Mouse (Mus musculus) stomach, embryonic 14.5 days (tissue): ENCODE measurements around the gene Kcnd3. TPM values are rescaled to one million over a fixed set of nuclear protein-coding genes. Genes with fewer than 3 reads are reported as not detected.

Experiments used
- ATAC-seq: fragments of 200-750 bp; cut with Nextera tagmentation; 2 replicates; pipeline ENCODE4 v1.8.0; 2017; ENCODE audit warnings: low read depth, moderate TSS enrichment; ENCODE audit not compliant: insufficient number of reproducible peaks, insufficient read depth, low FRiP score
- H3K27ac ChIP-seq: fragments of 300-500 bp; sonication (generic); 2 replicates; pipeline ENCODE4 v1.5.1; 2014; ENCODE audit warnings: mild to moderate bottlenecking, low read length, moderate library complexity, mixed read lengths
- H3K27me3 ChIP-seq: fragments of 300-500 bp; sonication (generic); 2 replicates; pipeline ENCODE4 v1.6.1; 2014; ENCODE audit warnings: low read length, control low read depth, mixed read lengths; ENCODE audit not compliant: control insufficient read depth, insufficient read depth
- H3K36me3 ChIP-seq: fragments of 300-500 bp; sonication (generic); 2 replicates; pipeline ENCODE4 v1.6.1; 2014; ENCODE audit warnings: mild to moderate bottlenecking, control low read depth, low read length, moderate library complexity, mixed read lengths; ENCODE audit not compliant: control insufficient read depth, insufficient read depth
- H3K4me1 ChIP-seq: fragments of 300-500 bp; sonication (generic); 2 replicates; pipeline ENCODE4 v1.6.1; 2014; ENCODE audit warnings: low read length, control low read depth, mixed read lengths; ENCODE audit not compliant: control insufficient read depth, insufficient read depth
- H3K4me2 ChIP-seq: fragments of 300-500 bp; sonication (generic); replicated peaks from 2 replicates; pipeline ENCODE4 v1.6.1; 2014; ENCODE audit warnings: low read depth, low read length, control low read depth
- H3K4me3 ChIP-seq: fragments of 300-500 bp; sonication (generic); 2 replicates; pipeline ENCODE4 v1.5.1; 2014; ENCODE audit warnings: low read depth, low read length, control low read depth
- H3K9ac ChIP-seq: fragments of 300-500 bp; sonication (generic); replicated peaks from 2 replicates; pipeline ENCODE4 v1.6.1; 2014; ENCODE audit warnings: low read depth, mild to moderate bottlenecking, control low read depth, low read length, moderate library complexity, mixed read lengths
- H3K9me3 ChIP-seq: fragments of 300-500 bp; sonication (generic); 2 replicates; pipeline ENCODE4 v1.6.1; 2016; ENCODE audit warnings: low read depth, low read length, control low read depth; ENCODE audit not compliant: control insufficient read depth
- WGBS: fragments of 180-500 bp; shearing (Covaris S2); extraction: QIAGEN DNeasy Blood & Tissue Kit; methylation state at CpG from one replicate; pipeline ENCODE4 v1.1.7; 2014; 5-methylcytosine and 5-hydroxymethylcytosine counted together
- polyA plus RNA-seq: library from polyadenylated mRNA; unstranded; fragments of >200 nt; fragmentation: Nextera tagmentation; extraction: Ambion mirVana; gene quantifications from 2 replicates; pipeline ENCODE4 v1.2.1, GENCODE M21; 2014

Kcnd3 gene
- polyA plus RNA-seq, 1 experiment from 2014 or later: 14.4 TPM

- no peaks in the 10 kb centered on the region for H3K9me3 ChIP-seq
- no peak for ATAC-seq
- 79% methylated on average over 4 of the region's 4 CpGs for WGBS
These were observed 40.4 kb upstream of the Kcnd3 start for GRCm38 (mm10) chr3:105411776-105412175.

GRCm38 (mm10) chr3:105412229-105412628 lies 39.9 kb upstream of the Kcnd3 start:
- ATAC-seq: no peak
- H3K27ac ChIP-seq: no peak overlapping the region
- H3K4me3 ChIP-seq: no peak overlapping the region
- H3K4me1 ChIP-seq: no peaks in the 10 kb centered on the region
- no peak overlapping the region for H3K9ac ChIP-seq
- 84% methylated on average over 2 of the region's 2 CpGs for WGBS
- no peak overlapping the region for H3K4me2 ChIP-seq
- H3K36me3 ChIP-seq: no peaks in the 10 kb centered on the region
- no peaks in the 10 kb centered on the region for H3K9me3 ChIP-seq
- H3K27me3 ChIP-seq: no peaks in the 10 kb centered on the region

More at GRCm38 (mm10) chr3:105411776-105412175, 40.4 kb upstream of the Kcnd3 start:
- no peaks in the 10 kb centered on the region for H3K4me1 ChIP-seq
- no peaks in the 10 kb centered on the region for H3K27me3 ChIP-seq
- H3K9ac ChIP-seq: no peak overlapping the region
- no peak overlapping the region for H3K4me3 ChIP-seq
- H3K4me2 ChIP-seq: no peak overlapping the region
- H3K27ac ChIP-seq: no peak overlapping the region
- no peaks in the 10 kb centered on the region for H3K36me3 ChIP-seq

GRCm38 (mm10) chr3:105412681-105413080 lies 39.4 kb upstream of the Kcnd3 start:
- ATAC-seq: no peak
- H3K27me3 ChIP-seq: no peaks in the 10 kb centered on the region
- no peak overlapping the region for H3K4me3 ChIP-seq
- no peaks in the 10 kb centered on the region for H3K36me3 ChIP-seq
- H3K4me2 ChIP-seq: no peak overlapping the region
- no peak overlapping the region for H3K9ac ChIP-seq
- no peak overlapping the region for H3K27ac ChIP-seq
- no peaks in the 10 kb centered on the region for H3K4me1 ChIP-seq
- no peaks in the 10 kb centered on the region for H3K9me3 ChIP-seq

- no peaks in the 10 kb centered on the region for H3K27me3 ChIP-seq
- H3K4me3 ChIP-seq: no peak overlapping the region
- WGBS: 78% methylated on average over 1 of the region's 1 CpGs
- H3K9me3 ChIP-seq: no peaks in the 10 kb centered on the region
- H3K36me3 ChIP-seq: no peaks in the 10 kb centered on the region
- H3K4me2 ChIP-seq: no peak overlapping the region
- H3K9ac ChIP-seq: no peak overlapping the region
- no peak overlapping the region for H3K27ac ChIP-seq
- ATAC-seq: no peak
- no peaks in the 10 kb centered on the region for H3K4me1 ChIP-seq
These were observed 33.7 kb upstream of the Kcnd3 start for GRCm38 (mm10) chr3:105418441-105418840.

- Histone ChIP-seq H3K27ac (no peak overlapping the region), H3K9ac (no peak overlapping the region), H3K4me1 (no peaks in the 10 kb centered on the region), H3K9me3 (no peaks in the 10 kb centered on the region), H3K4me2 (no peak overlapping the region), H3K36me3 (no peaks in the 10 kb centered on the region), H3K4me3 (no peak overlapping the region), H3K27me3 (no peaks in the 10 kb centered on the region)
- no peak for ATAC-seq
These were observed 29.7 kb upstream of the Kcnd3 start for GRCm38 (mm10) chr3:105422391-105422790.

- Histone ChIP-seq H3K36me3 (no peaks in the 10 kb centered on the region), H3K9ac (no peak overlapping the region), H3K4me1 (no peaks in the 10 kb centered on the region), H3K27ac (no peak overlapping the region), H3K9me3 (no peaks in the 10 kb centered on the region), H3K4me2 (no peak overlapping the region), H3K27me3 (no peaks in the 10 kb centered on the region), H3K4me3 (no peak overlapping the region)
- 54% methylated on average over 4 of the region's 4 CpGs for WGBS
- ATAC-seq: no peak
These were observed 28.7 kb upstream of the Kcnd3 start for GRCm38 (mm10) chr3:105423427-105423826.

GRCm38 (mm10) chr3:105428586-105428985 lies 23.5 kb upstream of the Kcnd3 start:
- Histone ChIP-seq H3K9me3 (no peaks in the 10 kb centered on the region), H3K9ac (no peak overlapping the region), H3K36me3 (no peaks in the 10 kb centered on the region), H3K4me1 (no peaks in the 10 kb centered on the region), H3K4me2 (no peak overlapping the region), H3K27me3 (no peaks in the 10 kb centered on the region), H3K27ac (no peak overlapping the region), H3K4me3 (no peak overlapping the region)
- ATAC-seq: no peak

GRCm38 (mm10) chr3:105436383-105436782 lies 15.7 kb upstream of the Kcnd3 start:
- Histone ChIP-seq H3K27ac (no peak overlapping the region), H3K27me3 (no peaks in the 10 kb centered on the region), H3K36me3 (no peaks in the 10 kb centered on the region), H3K9me3 (no peaks in the 10 kb centered on the region), H3K9ac (no peak overlapping the region), H3K4me1 (no peaks in the 10 kb centered on the region), H3K4me3 (no peak overlapping the region), H3K4me2 (no peak overlapping the region)
- 49% methylated on average over 2 of the region's 2 CpGs for WGBS
- no peak for ATAC-seq

- no peaks in the 10 kb centered on the region for H3K9me3 ChIP-seq
- 88% methylated on average over 11 of the region's 11 CpGs for WGBS
- no peak for ATAC-seq
These were observed 15.2 kb upstream of the Kcnd3 start for GRCm38 (mm10) chr3:105436971-105437370.

More at GRCm38 (mm10) chr3:105436971-105437370, 15.2 kb upstream of the Kcnd3 start:
- Histone ChIP-seq H3K4me3 (no peak overlapping the region), H3K4me2 (no peak overlapping the region), H3K27ac (no peak overlapping the region), H3K27me3 (no peaks in the 10 kb centered on the region), H3K36me3 (no peaks in the 10 kb centered on the region), H3K4me1 (no peaks in the 10 kb centered on the region), H3K9ac (no peak overlapping the region)
